Mouse (Mus musculus) right cerebral cortex, adult 2 months (tissue): Measurements from ENCODE around the gene Il10ra.
A peak's percentile ranks its signal among the peaks of the same experiment; 100 is the strongest.

ENCODE experiments used
- DNase-seq, 2 experiments: peaks; one replicate each; pipeline ENCODE4 v3.0.0; 2021 to 2022; ENCODE audit warnings: low spot score in 2 of 2

Il10ra gene

GRCm38 (mm10) chr9:45268597-45269325 lies at the start of gene Il10ra:
Gene Il10ra (minus strand): TSS chr9:45269149.
- DNase-seq: peak; percentile 32 to 42

DNA sequence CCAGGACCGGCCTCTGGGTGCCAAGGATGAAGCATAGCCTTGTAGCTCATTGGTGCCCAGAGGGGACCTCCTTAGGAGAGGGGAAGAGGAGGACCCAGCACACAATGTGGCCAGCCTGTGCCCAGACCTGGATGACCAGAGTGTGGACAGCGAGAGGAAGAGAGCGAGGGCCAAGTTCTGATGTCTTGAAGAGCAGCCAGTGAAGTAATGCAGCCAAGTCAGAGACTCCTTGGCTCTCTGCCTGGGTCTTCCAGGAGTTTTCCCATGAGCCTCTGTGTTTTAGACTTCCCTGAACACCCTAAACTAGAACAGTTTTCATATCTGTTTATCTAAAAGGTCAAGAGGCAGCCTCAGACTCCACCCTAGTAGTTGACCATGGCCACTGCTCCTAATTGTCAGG lies 48.7 kb upstream of the Il10ra start:
- no peak for DNase-seq

DNA sequence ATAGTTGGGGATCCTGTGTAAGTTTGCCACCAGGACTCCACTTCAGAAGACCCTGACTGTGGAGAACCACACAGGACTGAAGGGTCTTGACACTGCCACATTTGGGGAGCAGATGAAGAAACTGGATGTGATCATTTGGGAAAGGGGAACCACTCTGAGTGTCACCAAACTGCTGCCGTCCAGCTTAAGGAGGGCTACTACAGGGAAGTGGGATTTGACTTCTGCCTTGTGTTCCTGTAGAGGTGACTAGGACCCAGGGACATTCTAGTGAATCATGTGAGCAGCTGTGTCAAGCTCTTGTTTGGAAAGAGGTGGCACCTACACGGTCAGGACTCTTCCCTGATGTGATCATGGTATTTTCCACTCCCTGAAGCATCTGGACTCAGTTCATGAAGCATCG lies 45.0 kb upstream of the Il10ra start:
- no peak for DNase-seq

- DNase-seq: no peak
Measured at GRCm38 (mm10) chr9:45311858-45312257, 42.9 kb upstream of the Il10ra start.

GRCm38 (mm10) chr9:45308521-45308920 lies 39.6 kb upstream of the Il10ra start:
- DNase-seq: no peak

GRCm38 (mm10) chr9:45306746-45307410 lies 37.9 kb upstream of the Il10ra start:
- no peak for DNase-seq

DNA sequence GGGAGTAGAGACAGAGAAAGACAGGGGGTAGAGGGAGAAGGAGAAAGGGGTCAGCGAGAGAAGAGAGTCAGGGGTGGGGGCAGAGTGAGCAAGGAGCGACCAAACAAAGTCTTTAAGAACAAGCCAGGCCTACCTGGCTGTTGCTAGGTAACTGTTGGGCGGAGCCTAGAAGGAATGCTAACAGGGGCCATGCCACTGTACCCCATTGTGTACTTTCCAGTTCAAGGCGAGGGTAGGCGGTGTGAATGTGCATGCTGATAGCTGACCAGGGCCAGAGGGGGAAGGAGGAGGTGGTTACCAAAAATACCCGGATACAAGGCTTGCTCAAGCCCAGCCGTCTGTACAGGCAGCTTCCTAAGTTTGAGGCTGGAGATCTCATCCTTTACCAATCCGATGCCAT lies 32.8 kb upstream of the Il10ra start:
- no peak for DNase-seq

- peak; percentile 98 to 99 for DNase-seq
Measured at GRCm38 (mm10) chr9:45300422-45301104, 31.6 kb upstream of the Il10ra start.

- no peak for DNase-seq
Measured at GRCm38 (mm10) chr9:45299231-45300006, 30.5 kb upstream of the Il10ra start.

GRCm38 (mm10) chr9:45294210-45295011 lies 25.5 kb upstream of the Il10ra start:
- DNase-seq: no peak

GRCm38 (mm10) chr9:45291481-45292168 lies 22.7 kb upstream of the Il10ra start:
- no peak for DNase-seq

DNA sequence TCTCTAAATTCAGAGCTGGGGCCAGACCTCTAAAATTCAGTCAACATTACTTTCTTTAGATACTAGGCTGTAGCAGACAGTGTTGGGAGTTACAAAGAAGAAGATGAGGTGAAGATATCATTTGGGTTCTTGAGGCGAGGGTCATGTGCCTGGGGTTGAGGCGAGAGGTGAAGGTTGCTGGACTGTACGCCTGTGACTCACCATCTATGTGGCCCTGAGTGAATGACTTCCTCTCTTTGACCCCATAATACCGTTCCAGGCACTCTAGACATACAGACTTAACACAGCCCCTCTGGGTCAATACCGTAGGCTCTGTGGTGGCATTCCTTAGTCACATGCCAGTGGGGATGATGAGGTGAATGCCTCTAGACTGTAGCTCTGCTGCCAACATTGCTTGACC lies 13.5 kb upstream of the Il10ra start:
- no peak for DNase-seq

- DNase-seq: no peak
Measured at GRCm38 (mm10) chr9:45280891-45281290, 11.9 kb upstream of the Il10ra start.

- DNase-seq: no peak
Measured at GRCm38 (mm10) chr9:45280059-45280458, 11.1 kb upstream of the Il10ra start.

DNA sequence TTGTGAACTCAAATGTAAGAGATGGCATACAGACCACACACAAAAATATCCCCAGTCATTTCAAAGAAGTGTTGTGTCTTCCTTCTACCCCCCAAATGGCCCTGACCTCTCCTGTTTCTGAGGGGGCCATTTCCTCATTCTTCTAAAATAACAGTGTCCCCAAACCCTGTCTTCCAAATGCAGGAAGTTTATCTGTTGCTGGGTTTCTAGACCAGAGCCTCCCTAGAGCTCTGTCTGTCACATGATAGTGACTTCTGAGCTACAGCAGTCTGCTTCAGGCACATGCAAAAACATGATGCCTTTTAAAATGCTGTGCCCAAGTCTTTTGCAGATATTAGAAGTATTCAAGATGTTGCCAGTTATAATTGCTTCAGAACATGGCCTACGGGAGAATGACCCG lies 5.7 kb upstream of the Il10ra start:
- DNase-seq: no peak

DNA sequence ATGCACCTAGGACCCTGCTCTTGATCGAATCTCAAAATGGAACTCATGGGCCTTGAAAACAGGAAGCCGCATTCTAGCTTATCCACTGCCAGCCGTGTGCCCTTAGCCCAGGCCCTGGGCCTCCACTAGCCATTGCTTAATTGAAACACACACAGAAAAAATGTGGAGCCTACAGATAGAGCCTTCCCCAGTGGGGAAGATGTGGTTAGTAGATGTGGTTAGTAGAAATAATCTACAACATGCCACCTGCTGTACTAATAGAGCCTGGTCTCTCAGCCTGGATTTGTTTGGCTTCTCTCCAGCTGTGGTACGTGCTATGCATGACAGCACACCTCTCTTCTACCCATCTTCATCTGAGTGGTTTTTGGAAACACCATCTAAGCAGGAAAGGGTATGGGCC lies 5.3 kb upstream of the Il10ra start:
- DNase-seq: no peak

GRCm38 (mm10) chr9:45272213-45272612 lies 3.3 kb upstream of the Il10ra start:
- no peak for DNase-seq

DNA sequence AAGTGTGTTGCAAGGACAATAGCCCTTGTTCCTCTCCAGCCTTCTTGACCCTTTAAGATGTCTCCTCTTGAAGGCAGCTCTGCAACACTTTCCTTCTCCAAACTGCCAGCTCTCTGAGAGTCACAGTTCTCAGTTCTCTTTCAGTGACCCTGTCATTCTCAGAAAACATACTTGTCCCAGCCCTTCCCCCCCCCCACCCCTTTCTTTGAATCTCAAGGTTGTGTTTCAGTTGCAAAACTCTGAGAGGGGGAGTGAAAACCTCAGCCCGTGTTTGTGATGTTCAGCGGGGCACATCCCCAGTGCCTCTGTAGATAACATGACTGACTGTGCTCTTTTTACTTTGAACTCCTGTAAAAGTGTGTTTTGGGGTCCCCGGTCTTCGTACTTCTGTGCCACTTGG lies 870 bp downstream of the Il10ra start:
- DNase-seq: no peak

- no peak for DNase-seq
Measured at GRCm38 (mm10) chr9:45267099-45267498, 1.9 kb downstream of the Il10ra start.

- DNase-seq: no peak
Measured at GRCm38 (mm10) chr9:45261872-45262271, 7.1 kb downstream of the Il10ra start.

DNA sequence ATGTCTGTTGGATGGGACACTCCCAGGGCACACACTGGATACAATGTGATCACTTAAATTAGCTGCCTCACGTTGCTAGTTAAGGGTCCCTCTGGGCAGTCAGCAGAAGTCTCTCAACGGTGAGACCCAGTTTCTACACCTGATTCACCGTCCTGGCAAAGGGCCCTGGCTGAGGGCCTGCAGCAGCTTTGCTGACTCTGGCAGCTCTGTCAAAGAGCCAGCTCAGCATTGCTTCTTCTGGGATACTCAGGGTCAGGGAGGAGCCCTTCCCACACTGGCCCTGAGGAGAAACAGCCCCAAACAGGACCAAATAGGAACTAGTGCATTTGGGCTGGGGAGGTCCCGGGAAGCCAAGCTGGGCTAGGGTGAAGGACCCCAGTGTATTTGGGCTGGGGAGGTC lies 7.5 kb downstream of the Il10ra start:
- DNase-seq: no peak
